In genomic region chr2:167665972-167666713, GRCm38 (mm10) we compare ENCODE assay signal across 29 mouse cellular contexts. TPM values are rescaled to one million over a fixed set of nuclear protein-coding genes. Genes with fewer than 3 reads are reported as not detected.
A peak's percentile ranks its signal among the peaks of the same experiment; 100 is the strongest.
DNase-seq lines count a peak whose midpoint lies in the region; ATAC-seq and TF ChIP-seq lines count a peak whose summit lies in the region.
"Had no signal": no experiment of that assay in that cellular context is flagged by ENCODE, and none has a peak within 500 bp of the region (broad histone marks: within the 10 kb centered on the region; RNA-seq: fewer than 3 reads in every experiment).

No protein-coding gene starts in this region.

- no peaks in the 10 kb centered on the region for H3K36me3 ChIP-seq in kidney, adult 2 months (ENCODE audit: control insufficient read depth, insufficient read depth, low read length)
- H3K36me3 ChIP-seq in kidney, embryonic 16.5 days (ENCODE audit: insufficient read depth, low read length) = no peaks in the 10 kb centered on the region
- H3K36me3 ChIP-seq: embryonic facial prominence, embryonic 10.5 days; embryonic facial prominence, embryonic 13.5 days; forebrain, embryonic 12.5 days; heart, embryonic 10.5 days; heart, embryonic 13.5 days had no signal

- H3K27ac ChIP-seq in kidney, adult 2 months (ENCODE audit: insufficient read depth, low read depth, low read length) = peak overlapping the region; percentile 89
- no peak overlapping the region for H3K27ac ChIP-seq in kidney, embryonic 16.5 days (ENCODE audit: low read length)
- H3K27ac ChIP-seq: embryonic facial prominence, embryonic 10.5 days; embryonic facial prominence, embryonic 13.5 days; forebrain, embryonic 12.5 days; heart, adult 2 months; heart, embryonic 10.5 days; heart, embryonic 13.5 days; hindbrain, embryonic 14.5 days; hindbrain, postnatal 0 days had no signal

- no peak for TF ChIP-seq CTCF in kidney, adult 2 months (conservative IDR thresholded peaks at IDR 0.05; ENCODE audit: insufficient read depth, insufficient read length, low read depth, low read length)

- H3K27me3 ChIP-seq in kidney, adult 2 months (replicated peaks; ENCODE audit: control insufficient read depth, insufficient read depth, low read length) = no peaks in the 10 kb centered on the region
- no peaks in the 10 kb centered on the region for H3K27me3 ChIP-seq in kidney, embryonic 16.5 days (ENCODE audit: insufficient read depth, low read length)

- no peak for ATAC-seq in kidney, embryonic 16.5 days (ENCODE audit: low FRiP score, low TSS enrichment)
- no peak for ATAC-seq in inflammation-experienced regulatory T-cells, adult 6 months
- ATAC-seq: activated CD4-positive, CD25-positive, alpha-beta regulatory T cell, adult 4 months; forebrain, embryonic 16.5 days; hindbrain, postnatal 0 days had no signal

- no peak overlapping the region for H3K9ac ChIP-seq in kidney, embryonic 16.5 days (replicated peaks; ENCODE audit: low read length)
- H3K9ac ChIP-seq: embryonic facial prominence, embryonic 13.5 days; forebrain, embryonic 12.5 days; heart, embryonic 13.5 days; hindbrain, embryonic 14.5 days had no signal

- WGBS in kidney, adult 2 months = 46% methylated on average over 18 of the region's 18 CpGs
- WGBS in kidney, embryonic 16.5 days = 75% methylated on average over 18 of the region's 18 CpGs

- DNase-seq in gastrocnemius, postnatal 14 days = peak; percentile 1
- no peak for DNase-seq in gastrocnemius, adult 8-10 months (ENCODE audit: low spot score in 2 of 2)
- peak; percentile 95 for DNase-seq in kidney, adult 2 months
- DNase-seq in kidney, postnatal 14 days = peak; percentile 81
- DNase-seq in yolk sac, embryonic 10.5 days (ENCODE audit: low spot score) = peak; percentile 84
- DNase-seq in heart, adult 11 months = no peak
- DNase-seq: adrenal gland, postnatal 10 days; cerebellum, adult 11 months; cerebellum, adult 2 months; cerebellum, postnatal 10 days; cerebellum, postnatal 36 days; embryo, embryonic 11 days; gastrocnemius, postnatal 25 days; heart, adult 2 months; heart, postnatal 14 days; heart, postnatal 4 days had no signal

- no peaks in the 10 kb centered on the region for H3K9me3 ChIP-seq in kidney, embryonic 16.5 days (ENCODE audit: low read length)
- H3K9me3 ChIP-seq: embryonic facial prominence, embryonic 10.5 days; embryonic facial prominence, embryonic 13.5 days; forebrain, embryonic 12.5 days; heart, embryonic 10.5 days; heart, embryonic 13.5 days had no signal

- no peak overlapping the region for H3K4me2 ChIP-seq in kidney, embryonic 16.5 days (replicated peaks; ENCODE audit: low read depth, low read length)
- H3K4me2 ChIP-seq: embryonic facial prominence, embryonic 13.5 days; forebrain, embryonic 12.5 days; heart, embryonic 13.5 days; hindbrain, embryonic 14.5 days had no signal

- no peak for TF ChIP-seq POLR2A in kidney, adult 2 months (IDR thresholded peaks at IDR 0.05; ENCODE audit: low read depth, low read length)

- no peak overlapping the region for H3K4me3 ChIP-seq in kidney, adult 2 months (ENCODE audit: insufficient read depth, low read depth, low read length)
- no peak overlapping the region for H3K4me3 ChIP-seq in kidney, embryonic 16.5 days (ENCODE audit: low read length)
- H3K4me3 ChIP-seq: embryonic facial prominence, embryonic 10.5 days; embryonic facial prominence, embryonic 13.5 days; erythroblast, embryonic 14.5 days; forebrain, embryonic 12.5 days; heart, adult 2 months; heart, embryonic 10.5 days; heart, embryonic 13.5 days had no signal

- intact Hi-C loops in gastrocnemius, postnatal 14 days (cut with DNase I; ENCODE audit: low total_unique reads) = no loop called here

- peaks cover 20% of the 10 kb centered on the region for H3K4me1 ChIP-seq in kidney, adult 2 months (ENCODE audit: control insufficient read depth, insufficient read depth, low read length)
- H3K4me1 ChIP-seq in kidney, embryonic 16.5 days (ENCODE audit: insufficient read depth, low read length) = peaks cover 3% of the 10 kb centered on the region; the same call in 1 of the 2 replicates

RNA-seq across cellular contexts. Expression of gene Gm20431, which starts 4.8 kb away (rescaled TPM):
- total RNA-seq in gastrocnemius, postnatal 14 days (2021) = 10 to 100 TPM; 10.3 to 12.3 TPM
- 10 to 100 TPM in 2 of 4 experiments, 1 to 10 TPM in 2; 5.9 to 14.3 (median 9.0) TPM for total RNA-seq in gastrocnemius, adult 8-10 months (2022)
- polyA plus RNA-seq in kidney, adult 2 months (2012; rRNA removed) = 30.7 and 31.8 TPM in 2 replicates
- 1.3 and 6.1 TPM in 2 replicates for polyA plus RNA-seq in kidney, embryonic 16.5 days (2015; fragmentation: Nextera tagmentation; extraction: Ambion mirVana)
- not detected for polyA plus RNA-seq in inflammation-experienced regulatory T-cells, adult 6 months (2017; shearing (Covaris generic))
- polyA plus RNA-seq: activated CD4-positive, CD25-positive, alpha-beta regulatory T cell, adult 4 months; cortical plate, adult 2 months; erythroblast, embryonic 14.5 days had no signal

RNA-seq across cellular contexts. Expression of gene Cebpb, which starts 22.6 kb away (rescaled TPM):
- 100 to 1,000 TPM in 1 of 2 experiments, 10 to 100 TPM in 1; 66.9 to 120 TPM for total RNA-seq in gastrocnemius, postnatal 14 days (2021)
- total RNA-seq in gastrocnemius, adult 8-10 months (2022) = 100 to 1,000 TPM in 2 of 4 experiments, 10 to 100 TPM in 2; 75.3 to 167 (median 96.4) TPM
- polyA plus RNA-seq in kidney, adult 2 months (2012; rRNA removed) = 45.3 and 70.3 TPM in 2 replicates
- 0.34 and 0.45 TPM in 2 replicates for polyA plus RNA-seq in kidney, embryonic 16.5 days (2015; fragmentation: Nextera tagmentation; extraction: Ambion mirVana)
- 1 to 10 TPM in 2 of 3 experiments, under 1 TPM in 1; 0.65 to 3.2 (median 2.1) TPM for polyA plus RNA-seq in inflammation-experienced regulatory T-cells, adult 6 months (2017; shearing (Covaris generic))

RNA-seq across cellular contexts. Expression of gene Tmem189, which starts 23.5 kb away (rescaled TPM):
- 10 to 100 TPM; 18.1 to 22.8 TPM for total RNA-seq in gastrocnemius, postnatal 14 days (2021)
- 10 to 100 TPM; 11.8 to 13.1 (median 12.5) TPM for total RNA-seq in gastrocnemius, adult 8-10 months (2022)
- polyA plus RNA-seq in kidney, adult 2 months (2012; rRNA removed) = 288 and 414 TPM in 2 replicates
- polyA plus RNA-seq in kidney, embryonic 16.5 days (2015; fragmentation: Nextera tagmentation; extraction: Ambion mirVana) = 54.9 and 58.8 TPM in 2 replicates
- polyA plus RNA-seq in inflammation-experienced regulatory T-cells, adult 6 months (2017; shearing (Covaris generic)) = 10 to 100 TPM; 12.5 to 16.8 (median 12.8) TPM

RNA-seq across cellular contexts. Expression of gene Ube2v1, which starts 34.2 kb away (rescaled TPM):
- total RNA-seq in gastrocnemius, postnatal 14 days (2021) = 100 to 1,000 TPM; 158 to 180 TPM
- 100 to 1,000 TPM; 163 to 176 (median 172) TPM for total RNA-seq in gastrocnemius, adult 8-10 months (2022)
- 108 and 114 TPM in 2 replicates for polyA plus RNA-seq in kidney, adult 2 months (2012; rRNA removed)
- polyA plus RNA-seq in kidney, embryonic 16.5 days (2015; fragmentation: Nextera tagmentation; extraction: Ambion mirVana) = 319 and 338 TPM in 2 replicates
- polyA plus RNA-seq in inflammation-experienced regulatory T-cells, adult 6 months (2017; shearing (Covaris generic)) = 100 to 1,000 TPM; 370 to 426 (median 380) TPM

Comparison
In these comparisons a context has a peak if more than half of its experiments do, and no peak if none do; other contexts are left out.
1. DNase-seq: peak in gastrocnemius, postnatal 14 days (single experiment), kidney, adult 2 months (single experiment), kidney, postnatal 14 days (single experiment) and yolk sac, embryonic 10.5 days (single experiment); none in gastrocnemius, adult 8-10 months (0 of 2) and heart, adult 11 months (single experiment).
2. RNA of gene Cebpb, which starts 22.6 kb away (polyA plus RNA-seq): 45.3 to 70.3 TPM in kidney, adult 2 months; 0.65 to 3.2 TPM in inflammation-experienced regulatory T-cells, adult 6 months and 0.34 to 0.45 TPM in kidney, embryonic 16.5 days; every median in the first group is over 10 times any median in the second.